Mouse (Mus musculus) left cerebral cortex, postnatal 10 days (tissue): ENCODE data around the gene Ergic1. TPM values are rescaled to one million over a fixed set of nuclear protein-coding genes. Genes with fewer than 3 reads are reported as not detected.

Experiments used
- DNase-seq, 2 experiments: peaks; one replicate each; pipeline ENCODE4 v3.0.0; 2021 to 2022; ENCODE audit warnings: low spot score in 2 of 2, mixed read lengths in 1 of 2; ENCODE audit errors: extremely low spot score in 1 of 2
- intact Hi-C: fragments of 180-260 bp; cut with DNase I; formaldehyde crosslinking; loops from one replicate; pipeline ENCODE4 v1.15.1; 2025
- total RNA-seq, 2 experiments: library from RNA; stranded (reverse); gene quantifications; 2 replicates each; pipeline ENCODE4 v1.2.3; 2021

Ergic1 gene
- total RNA-seq, 2 experiments from 2014 or later: 170 to 171 TPM

GRCm38 (mm10) chr17:26675845-26676244 lies 114.6 kb downstream of the Ergic1 start:
- intact Hi-C loops: no loop called here

GRCm38 (mm10) chr17:26676252-26676615 lies 114.9 kb downstream of the Ergic1 start:
- intact Hi-C loops: no loop called here
- DNase-seq: peak; percentile 85 to 93

More at GRCm38 (mm10) chr17:26675845-26676244, 114.6 kb downstream of the Ergic1 start:
- DNase-seq: no peak

- peak in 1 of 2 experiments; percentile 81 for DNase-seq
- intact Hi-C loops: no loop called here
Measured at GRCm38 (mm10) chr17:26676616-26677376, 115.5 kb downstream of the Ergic1 start.

GRCm38 (mm10) chr17:26677711-26678637 lies 116.7 kb downstream of the Ergic1 start:
- DNase-seq: no peak
- intact Hi-C loops: no loop called here

- DNase-seq: no peak
- intact Hi-C loops: no loop called here
Measured at GRCm38 (mm10) chr17:26681276-26681675, 120.0 kb downstream of the Ergic1 start.

GRCm38 (mm10) chr17:26686334-26687000 lies 125.2 kb downstream of the Ergic1 start:
- no peak for DNase-seq
- intact Hi-C loops: no loop called here

- peak in 1 of 2 experiments; percentile 37 for DNase-seq
- intact Hi-C loops: no loop called here
Measured at GRCm38 (mm10) chr17:26688795-26689735, 127.8 kb downstream of the Ergic1 start.

GRCm38 (mm10) chr17:26689810-26690209 lies 128.5 kb downstream of the Ergic1 start:
- intact Hi-C loops: no loop called here
- DNase-seq: no peak

- intact Hi-C loops: no loop called here
- DNase-seq: no peak
Measured at GRCm38 (mm10) chr17:26690236-26690635, 128.9 kb downstream of the Ergic1 start.

GRCm38 (mm10) chr17:26691110-26691509 lies 129.8 kb downstream of the Ergic1 start:
- DNase-seq: no peak

GRCm38 (mm10) chr17:26693424-26693823 lies 132.1 kb downstream of the Ergic1 start:
- intact Hi-C loops: no loop called here
- DNase-seq: no peak

More at GRCm38 (mm10) chr17:26691110-26691509, 129.8 kb downstream of the Ergic1 start:
- intact Hi-C loops: no loop called here

GRCm38 (mm10) chr17:26694171-26694570 lies 132.9 kb downstream of the Ergic1 start:
- intact Hi-C loops: no loop called here
- no peak for DNase-seq

GRCm38 (mm10) chr17:26695193-26695592 lies 133.9 kb downstream of the Ergic1 start:
- no peak for DNase-seq
- intact Hi-C loops: no loop called here

- intact Hi-C loops: no loop called here
- no peak for DNase-seq
Measured at GRCm38 (mm10) chr17:26698846-26699245, 137.6 kb downstream of the Ergic1 start.

- DNase-seq: no peak
- intact Hi-C loops: no loop called here
Measured at GRCm38 (mm10) chr17:26699819-26700616, 138.7 kb downstream of the Ergic1 start.

GRCm38 (mm10) chr17:26701565-26701964 lies 140.3 kb downstream of the Ergic1 start:
- intact Hi-C loops: no loop called here
- no peak for DNase-seq

- intact Hi-C loops: no loop called here
- no peak for DNase-seq
Measured at GRCm38 (mm10) chr17:26702621-26703020, 141.3 kb downstream of the Ergic1 start.
